Mouse (Mus musculus) stomach, embryonic 14.5 days (tissue): ENCODE measurements around the gene Podn. TPM values are rescaled to one million over a fixed set of nuclear protein-coding genes. Genes with fewer than 3 reads are reported as not detected.

Source experiments
- ATAC-seq: fragments of 200-750 bp; cut with Nextera tagmentation; 2 replicates; pipeline ENCODE4 v1.8.0; 2017; ENCODE audit warnings: low read depth, moderate TSS enrichment; ENCODE audit not compliant: insufficient number of reproducible peaks, insufficient read depth, low FRiP score
- H3K27ac ChIP-seq: fragments of 300-500 bp; sonication (generic); 2 replicates; pipeline ENCODE4 v1.5.1; 2014; ENCODE audit warnings: mild to moderate bottlenecking, low read length, moderate library complexity, mixed read lengths
- H3K27me3 ChIP-seq: fragments of 300-500 bp; sonication (generic); 2 replicates; pipeline ENCODE4 v1.6.1; 2014; ENCODE audit warnings: low read length, control low read depth, mixed read lengths; ENCODE audit not compliant: control insufficient read depth, insufficient read depth
- H3K36me3 ChIP-seq: fragments of 300-500 bp; sonication (generic); 2 replicates; pipeline ENCODE4 v1.6.1; 2014; ENCODE audit warnings: mild to moderate bottlenecking, control low read depth, low read length, moderate library complexity, mixed read lengths; ENCODE audit not compliant: control insufficient read depth, insufficient read depth
- H3K4me1 ChIP-seq: fragments of 300-500 bp; sonication (generic); 2 replicates; pipeline ENCODE4 v1.6.1; 2014; ENCODE audit warnings: low read length, control low read depth, mixed read lengths; ENCODE audit not compliant: control insufficient read depth, insufficient read depth
- H3K4me2 ChIP-seq: fragments of 300-500 bp; sonication (generic); replicated peaks from 2 replicates; pipeline ENCODE4 v1.6.1; 2014; ENCODE audit warnings: low read depth, low read length, control low read depth
- H3K4me3 ChIP-seq: fragments of 300-500 bp; sonication (generic); 2 replicates; pipeline ENCODE4 v1.5.1; 2014; ENCODE audit warnings: low read depth, low read length, control low read depth
- H3K9ac ChIP-seq: fragments of 300-500 bp; sonication (generic); replicated peaks from 2 replicates; pipeline ENCODE4 v1.6.1; 2014; ENCODE audit warnings: low read depth, mild to moderate bottlenecking, control low read depth, low read length, moderate library complexity, mixed read lengths
- H3K9me3 ChIP-seq: fragments of 300-500 bp; sonication (generic); 2 replicates; pipeline ENCODE4 v1.6.1; 2016; ENCODE audit warnings: low read depth, low read length, control low read depth; ENCODE audit not compliant: control insufficient read depth
- WGBS: fragments of 180-500 bp; shearing (Covaris S2); extraction: QIAGEN DNeasy Blood & Tissue Kit; methylation state at CpG from one replicate; pipeline ENCODE4 v1.1.7; 2014; 5-methylcytosine and 5-hydroxymethylcytosine counted together
- polyA plus RNA-seq: library from polyadenylated mRNA; unstranded; fragments of >200 nt; fragmentation: Nextera tagmentation; extraction: Ambion mirVana; gene quantifications from 2 replicates; pipeline ENCODE4 v1.2.1, GENCODE M21; 2014

Podn gene
- polyA plus RNA-seq, 1 experiment from 2014 or later: 3.4 TPM

DNA sequence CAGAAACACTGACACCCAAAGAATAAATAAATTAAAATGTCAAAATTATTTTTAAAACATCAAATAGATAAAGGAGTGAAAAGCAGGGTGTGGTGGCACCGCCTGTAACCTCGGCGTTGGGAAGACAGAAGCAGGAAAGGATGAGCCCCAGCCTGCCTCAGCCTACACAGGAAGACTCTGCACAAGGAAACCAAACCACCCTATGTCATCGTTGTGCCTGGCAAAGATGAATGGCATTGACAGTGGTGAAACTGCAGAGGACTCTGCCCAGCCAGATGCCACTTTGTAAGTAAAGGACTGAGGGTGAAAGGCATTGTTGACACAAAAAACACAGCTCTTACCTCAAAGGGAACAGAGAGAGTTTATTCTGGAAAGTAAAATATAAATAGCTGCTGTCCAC, 30.0 kb upstream of the Podn start:
- 79% methylated on average over 4 of the region's 4 CpGs for WGBS
- Histone ChIP-seq H3K36me3 (no peaks in the 10 kb centered on the region), H3K4me3 (no peak overlapping the region), H3K9ac (no peak overlapping the region), H3K27me3 (no peaks in the 10 kb centered on the region), H3K27ac (no peak overlapping the region), H3K4me2 (no peak overlapping the region), H3K9me3 (no peaks in the 10 kb centered on the region), H3K4me1 (no peaks in the 10 kb centered on the region)
- no peak for ATAC-seq

DNA sequence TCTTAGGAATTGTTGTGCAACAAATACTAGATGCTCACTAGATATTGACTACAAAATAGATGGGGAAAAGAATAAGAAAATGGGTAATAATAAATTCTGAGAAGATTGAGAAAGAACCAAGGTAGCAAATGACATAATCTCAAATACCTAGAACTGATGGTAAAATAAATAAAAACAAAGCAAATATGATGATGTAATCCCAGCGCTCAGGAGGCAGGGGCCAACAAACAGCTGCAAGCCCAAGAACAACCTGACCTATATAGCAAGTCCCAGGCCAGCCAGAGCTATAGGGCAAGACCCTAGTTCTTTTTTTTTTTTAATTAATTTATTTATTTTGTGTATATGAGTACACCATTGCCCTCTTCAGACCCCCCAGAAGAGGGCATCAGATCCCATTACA, 27.9 kb upstream of the Podn start:
- H3K4me3 ChIP-seq: no peak overlapping the region
- ATAC-seq: no peak

DNA sequence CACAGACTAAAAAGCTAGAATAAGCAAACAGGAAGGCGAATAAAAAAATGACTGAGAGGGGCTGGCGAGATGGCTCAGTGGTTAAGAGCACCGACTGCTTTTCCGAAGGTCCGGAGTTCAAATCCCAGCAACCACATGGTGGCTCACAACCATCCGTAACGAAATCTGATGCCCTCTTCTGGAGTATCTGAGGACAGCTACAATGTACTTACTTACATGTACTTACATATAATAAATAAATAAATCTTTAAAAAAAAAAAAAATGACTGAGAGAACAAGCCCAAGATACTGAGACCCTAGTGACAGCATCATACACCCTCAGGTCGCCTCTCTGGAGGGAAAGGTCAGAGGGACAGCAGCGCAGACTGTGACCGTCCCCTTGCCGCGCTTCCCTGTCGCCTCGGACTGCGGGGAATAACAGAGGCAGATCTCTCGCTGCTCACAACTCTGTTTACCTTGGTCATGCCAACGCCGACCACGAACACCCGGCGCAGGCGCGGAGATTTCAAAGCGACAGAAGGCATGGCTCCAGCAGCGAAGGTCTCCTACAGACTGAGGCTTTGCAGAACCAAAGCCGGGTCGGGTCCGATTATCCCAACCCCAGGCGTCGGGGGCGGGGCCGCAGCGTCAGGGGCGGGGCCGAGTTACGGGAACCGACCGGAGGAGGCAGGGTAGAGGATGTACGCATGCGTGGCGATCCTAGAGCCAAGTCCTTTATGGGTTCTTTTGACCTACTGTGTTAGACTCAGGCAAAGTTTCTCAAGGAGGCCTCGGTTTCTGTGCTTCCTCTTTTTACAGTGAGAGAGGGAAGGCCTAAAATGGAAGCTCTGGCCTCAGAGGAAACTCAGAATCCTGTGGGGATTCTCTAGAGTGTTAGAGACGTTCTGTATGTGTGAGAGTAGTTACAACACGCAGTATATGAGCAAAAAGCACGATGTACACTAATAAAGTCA, 22.0 kb upstream of the Podn start:
- Histone ChIP-seq H3K27me3 (no peaks in the 10 kb centered on the region), H3K27ac (no peak overlapping the region), H3K4me1 (no peaks in the 10 kb centered on the region), H3K36me3 (no peaks in the 10 kb centered on the region), H3K4me3 (peak overlapping the region; percentile 51), H3K9ac (peak overlapping the region; percentile 10), H3K4me2 (peak overlapping the region; percentile 37), H3K9me3 (no peaks in the 10 kb centered on the region)
- 13% methylated on average over 43 of the region's 45 CpGs for WGBS
- ATAC-seq: peak; percentile 84

More for the DNA sequence above, 27.9 kb upstream of the Podn start:
- Histone ChIP-seq H3K36me3 (no peaks in the 10 kb centered on the region), H3K4me2 (no peak overlapping the region), H3K27ac (no peak overlapping the region), H3K9ac (no peak overlapping the region), H3K4me1 (no peaks in the 10 kb centered on the region), H3K27me3 (no peaks in the 10 kb centered on the region), H3K9me3 (no peaks in the 10 kb centered on the region)
- WGBS: 94% methylated on average over 1 of the region's 1 CpGs

DNA sequence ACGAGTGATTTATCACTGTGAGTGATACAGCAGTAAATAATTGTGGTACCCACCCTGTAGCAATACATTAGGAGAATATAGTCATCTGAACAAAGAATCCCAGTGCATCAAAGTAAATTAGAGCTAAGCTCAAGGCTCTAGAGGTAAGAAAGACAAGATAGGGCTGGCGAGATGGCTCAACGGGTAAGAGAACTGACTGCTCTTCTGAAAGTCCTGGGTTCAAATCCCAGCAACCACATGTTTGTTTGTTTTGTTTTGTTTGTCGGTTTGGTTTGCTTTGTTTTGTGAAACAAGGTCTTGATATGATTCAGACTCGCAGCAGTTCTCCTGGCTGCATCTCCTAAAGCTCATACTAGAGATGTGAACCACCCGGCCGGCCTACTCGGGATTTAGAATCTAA, 21.2 kb upstream of the Podn start:
- no peak overlapping the region for H3K4me3 ChIP-seq

DNA sequence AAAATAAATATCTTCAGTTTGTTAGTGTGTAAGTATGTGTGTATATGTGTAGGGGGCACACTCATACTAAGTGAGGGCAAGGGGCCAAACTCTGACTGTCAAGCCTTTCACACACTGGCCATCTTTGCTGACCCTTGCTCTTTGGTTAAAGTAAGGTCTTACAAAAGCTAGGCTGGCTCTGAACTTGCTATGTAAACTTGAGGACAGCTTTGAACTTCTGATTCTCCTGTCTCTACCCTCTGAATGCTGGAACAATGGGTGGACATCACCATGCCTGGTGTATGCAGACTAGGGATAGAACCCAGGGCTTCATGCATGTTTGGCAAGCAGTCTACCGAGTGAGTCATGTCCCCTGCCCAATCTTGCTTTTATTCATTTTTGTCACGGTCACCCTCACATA, 20.2 kb upstream of the Podn start:
- no peak for ATAC-seq
- Histone ChIP-seq H3K9me3 (no peaks in the 10 kb centered on the region), H3K9ac (no peak overlapping the region), H3K4me1 (no peaks in the 10 kb centered on the region), H3K4me3 (no peak overlapping the region), H3K36me3 (no peaks in the 10 kb centered on the region), H3K27ac (no peak overlapping the region), H3K4me2 (no peak overlapping the region), H3K27me3 (no peaks in the 10 kb centered on the region)
- 85% methylated on average over 2 of the region's 2 CpGs for WGBS

More for the DNA sequence above, 21.2 kb upstream of the Podn start:
- Histone ChIP-seq H3K27ac (no peak overlapping the region), H3K9ac (no peak overlapping the region), H3K4me2 (no peak overlapping the region), H3K36me3 (no peaks in the 10 kb centered on the region), H3K9me3 (no peaks in the 10 kb centered on the region), H3K27me3 (no peaks in the 10 kb centered on the region), H3K4me1 (no peaks in the 10 kb centered on the region)
- ATAC-seq: no peak
- 89% methylated on average over 8 of the region's 8 CpGs for WGBS

DNA sequence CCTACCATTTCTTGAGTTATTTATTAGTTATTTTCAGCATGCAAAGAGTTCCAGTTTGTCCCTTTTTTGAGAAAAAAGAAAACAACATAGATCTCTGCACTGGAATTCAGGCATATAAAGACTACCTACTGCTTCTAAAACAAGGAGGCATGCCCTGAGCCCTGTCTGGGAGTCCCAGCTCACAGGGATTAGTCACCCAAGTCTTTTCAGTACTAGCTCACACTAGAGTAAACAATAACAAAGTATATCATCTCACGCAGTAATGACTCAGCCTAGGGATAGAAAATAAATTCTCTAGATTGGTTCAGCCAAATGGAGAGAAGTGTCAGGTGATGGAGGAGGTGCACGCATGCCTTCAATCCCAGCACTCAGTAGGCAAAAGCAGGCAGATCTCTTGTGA, 14.5 kb upstream of the Podn start:
- 89% methylated on average over 2 of the region's 2 CpGs for WGBS
- Histone ChIP-seq H3K9me3 (no peaks in the 10 kb centered on the region), H3K36me3 (no peaks in the 10 kb centered on the region), H3K27me3 (no peaks in the 10 kb centered on the region), H3K4me1 (no peaks in the 10 kb centered on the region), H3K4me3 (no peak overlapping the region), H3K4me2 (no peak overlapping the region), H3K27ac (no peak overlapping the region), H3K9ac (no peak overlapping the region)
- ATAC-seq: no peak

DNA sequence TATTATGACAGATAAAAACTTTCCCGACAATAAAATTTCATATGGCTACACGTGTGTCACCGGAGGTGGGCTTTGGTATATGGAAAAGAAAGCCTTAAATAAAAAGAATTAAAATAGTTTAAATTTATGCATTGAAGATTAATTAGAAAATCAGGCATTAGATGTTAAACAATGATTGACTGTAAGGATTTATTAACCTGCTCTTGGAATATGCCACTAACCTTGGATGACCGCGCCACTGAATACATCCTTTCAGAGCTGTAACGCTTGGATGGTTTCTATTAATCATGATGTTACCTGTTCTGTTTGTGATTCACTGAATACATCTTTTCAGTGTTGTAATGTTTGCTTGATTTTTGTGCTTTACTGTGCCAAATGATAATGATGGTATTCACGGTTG, 13.5 kb upstream of the Podn start:
- no peak for ATAC-seq
- Histone ChIP-seq H3K4me3 (no peak overlapping the region), H3K27me3 (no peaks in the 10 kb centered on the region), H3K9ac (no peak overlapping the region), H3K4me2 (no peak overlapping the region), H3K36me3 (no peaks in the 10 kb centered on the region), H3K27ac (no peak overlapping the region), H3K4me1 (no peaks in the 10 kb centered on the region), H3K9me3 (no peaks in the 10 kb centered on the region)
- 90% methylated on average over 7 of the region's 7 CpGs for WGBS

DNA sequence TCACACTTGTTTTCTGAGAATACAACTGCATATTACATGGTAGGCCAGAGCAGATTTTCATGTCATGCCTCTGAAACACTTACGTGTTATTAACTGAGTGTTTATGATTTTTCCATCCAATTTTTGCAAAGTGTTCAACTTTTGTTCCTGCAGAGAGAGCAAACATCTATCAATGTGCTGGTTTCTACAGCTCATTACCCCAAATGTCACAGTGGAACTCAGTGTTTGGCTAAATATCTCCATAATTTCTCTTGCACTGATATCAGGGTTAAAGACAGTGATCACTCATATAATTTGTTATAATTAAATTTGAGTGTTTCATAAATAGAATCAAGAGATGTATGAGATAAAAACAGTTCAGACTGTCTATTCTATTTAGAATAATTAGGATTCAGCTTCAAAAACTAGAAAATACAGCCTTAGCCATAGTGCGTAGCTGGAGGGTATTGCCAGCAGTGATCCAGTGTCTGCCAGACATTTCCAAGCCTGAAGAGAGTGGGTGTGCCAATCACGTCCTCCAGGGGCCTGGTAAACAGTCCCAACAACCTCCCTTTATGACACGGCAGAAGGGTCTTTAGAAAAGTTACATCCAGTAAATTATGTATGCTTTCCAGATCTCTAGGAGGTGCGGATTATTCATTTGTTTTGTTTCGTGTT, 3.4 kb downstream of the Podn start:
- no peak overlapping the region for H3K4me2 ChIP-seq
- H3K9ac ChIP-seq: no peak overlapping the region
- no peaks in the 10 kb centered on the region for H3K36me3 ChIP-seq
- H3K27me3 ChIP-seq: no peaks in the 10 kb centered on the region
- no peak overlapping the region for H3K4me3 ChIP-seq
- H3K9me3 ChIP-seq: no peaks in the 10 kb centered on the region
- 78% methylated on average over 6 of the region's 6 CpGs for WGBS
- no peaks in the 10 kb centered on the region for H3K4me1 ChIP-seq
- ATAC-seq: no peak
- no peak overlapping the region for H3K27ac ChIP-seq
